Mouse (Mus musculus): ENCODE data around the gene Tns2. TPM values are rescaled to one million over a fixed set of nuclear protein-coding genes. Genes with fewer than 3 reads are reported as not detected.

Tns2 gene
- total RNA-seq, 2 experiments from 2014 or later = 16.0 to 21.8 TPM

DNA sequence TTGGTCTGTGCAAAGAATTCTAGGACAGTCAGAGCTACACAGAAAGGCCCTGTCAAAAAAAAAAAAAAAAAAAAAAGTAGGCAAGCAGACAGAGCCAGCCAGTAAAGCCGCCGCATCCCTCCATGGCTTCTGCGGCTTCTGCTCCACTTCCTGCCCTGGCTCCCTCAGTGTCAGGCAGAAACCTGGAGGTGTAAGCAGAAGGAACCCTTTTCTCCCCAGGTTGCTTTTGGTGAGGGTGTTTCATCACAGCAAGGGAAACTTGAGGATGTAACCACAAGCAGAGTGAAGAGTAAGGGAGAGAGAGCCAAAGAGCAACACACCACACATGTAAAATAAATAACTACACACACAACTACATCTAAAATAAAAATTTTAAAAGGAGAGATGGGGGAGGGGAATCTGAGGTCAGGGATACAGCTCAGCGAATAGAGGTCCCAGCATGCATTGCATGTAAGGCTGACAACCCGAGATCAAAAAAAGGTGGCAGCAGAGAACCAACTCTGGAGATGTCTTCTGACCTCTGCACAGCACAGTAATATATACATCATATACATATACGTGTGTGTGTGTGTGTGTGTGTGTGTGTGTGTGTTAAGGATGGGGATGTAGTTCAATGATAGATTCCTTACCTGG is 65.4 kb downstream of the Tns2 start:
- no peak for DNase-seq (ENCODE audit: low spot score in 2 of 2)

Other genes with a start within 250 kb of the Tns2 start
- 1 to 10 TPM; 1.7 to 2.6 TPM for gene Krt1, start 249.6 kb upstream of the Tns2 start, total RNA-seq (2021)
- 10 to 100 TPM; 13.4 to 16.9 TPM for gene Krt77, start 230.7 kb upstream of the Tns2 start, total RNA-seq (2021)
- gene Krt76, start 207.5 kb upstream of the Tns2 start, total RNA-seq (2021) = not detected
- not detected for gene Krt4, start 175.7 kb upstream of the Tns2 start, total RNA-seq (2021)
- gene Krt79, start 160.1 kb upstream of the Tns2 start, total RNA-seq (2021) = not detected
- gene Krt78, start 146.1 kb upstream of the Tns2 start, total RNA-seq (2021) = not detected
- gene Krt8, start 95.9 kb upstream of the Tns2 start, total RNA-seq (2021) = not detected
- gene Krt18, start 72.2 kb upstream of the Tns2 start, total RNA-seq (2021) = under 1 TPM in 1 of 2 experiments, not detected in 1; 0.26 TPM
- 100 to 1,000 TPM; 173 to 179 TPM for gene Eif4b, start 26.6 kb upstream of the Tns2 start, total RNA-seq (2021)
- 100 to 1,000 TPM; 153 to 163 TPM for gene Spryd3, start 35.8 kb downstream of the Tns2 start, total RNA-seq (2021)
- 10 to 100 TPM; 60.2 to 61.6 TPM for gene Igfbp6, start 43.9 kb downstream of the Tns2 start, total RNA-seq (2021)
- under 1 TPM in 1 of 2 experiments, not detected in 1; 0.30 TPM for gene Soat2, start 50.1 kb downstream of the Tns2 start, total RNA-seq (2021)
- 10 to 100 TPM; 71.0 to 71.7 TPM for gene Zfp740, start 102.8 kb downstream of the Tns2 start, total RNA-seq (2021)
- gene Csad, start 104.3 kb downstream of the Tns2 start, total RNA-seq (2021) = 10 to 100 TPM; 28.5 to 30.6 TPM
- gene Itgb7, start 131.5 kb downstream of the Tns2 start, total RNA-seq (2021) = 1 to 10 TPM in 1 of 2 experiments, under 1 TPM in 1; 0.91 to 1.1 TPM
- 10 to 100 TPM; 12.8 to 15.7 TPM for gene Rarg, start 157.1 kb downstream of the Tns2 start, total RNA-seq (2021)
- not detected for gene Gm9918, start 170.2 kb downstream of the Tns2 start, total RNA-seq (2021)
- gene Mfsd5, start 179.0 kb downstream of the Tns2 start, total RNA-seq (2021) = 10 to 100 TPM; 42.8 to 44.5 TPM
- gene Espl1, start 195.9 kb downstream of the Tns2 start, total RNA-seq (2021) = 1 to 10 TPM in 1 of 2 experiments, under 1 TPM in 1; 0.77 to 1.4 TPM
- 100 to 1,000 TPM; 467 to 479 TPM for gene Pfdn5, start 225.7 kb downstream of the Tns2 start, total RNA-seq (2021)
- 10 to 100 TPM; 55.5 to 61.0 TPM for gene Myg1, start 231.3 kb downstream of the Tns2 start, total RNA-seq (2021)

Data from left cerebral cortex, adult 18-20 months (tissue).